Mouse (Mus musculus) cerebellum, adult 9-10 months (tissue): ENCODE data around the gene Klk1b5.

Experiments
- DNase-seq: peaks from one replicate; pipeline ENCODE4 v3.0.0; 2022

Gene Klk1b5

GRCm38 (mm10) chr7:44254930-44255329 lies 39.2 kb downstream of the Klk1b5 start:
- DNase-seq: no peak

DNA sequence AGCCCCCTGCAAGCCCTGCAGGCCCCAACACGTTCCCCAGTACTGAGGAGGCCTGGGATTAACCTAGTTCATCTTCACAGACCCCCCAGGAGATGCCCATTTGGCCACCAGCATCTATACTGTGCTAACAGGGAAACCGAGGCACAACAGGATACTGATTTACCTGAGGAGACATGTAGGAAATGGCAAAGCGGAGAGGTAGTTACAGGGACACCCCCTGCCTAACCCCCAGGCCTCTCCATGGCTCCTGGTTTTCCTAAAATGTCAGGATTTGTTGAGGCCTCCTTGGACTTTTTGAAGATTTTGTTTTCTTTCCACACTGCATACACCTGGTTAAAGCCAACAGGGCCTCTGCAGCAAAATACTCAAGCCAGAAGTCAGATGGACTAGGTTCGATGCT lies 41.5 kb downstream of the Klk1b5 start, which contains the start of gene Acp4:
Acp4 (minus strand) TSS at position 101 of the 400 bp plus-strand sequence.
- no peak for DNase-seq

- no peak for DNase-seq
Observed at GRCm38 (mm10) chr7:44260410-44260809, 44.7 kb downstream of the Klk1b5 start.

GRCm38 (mm10) chr7:44261147-44261546 lies 45.4 kb downstream of the Klk1b5 start, which contains the start of gene Gm15517:
TSS of gene Gm15517 (plus strand) at chr7:44261447.
- DNase-seq: no peak

GRCm38 (mm10) chr7:44262791-44263643 lies 47.3 kb downstream of the Klk1b5 start:
- peak; percentile 99 for DNase-seq

DNA sequence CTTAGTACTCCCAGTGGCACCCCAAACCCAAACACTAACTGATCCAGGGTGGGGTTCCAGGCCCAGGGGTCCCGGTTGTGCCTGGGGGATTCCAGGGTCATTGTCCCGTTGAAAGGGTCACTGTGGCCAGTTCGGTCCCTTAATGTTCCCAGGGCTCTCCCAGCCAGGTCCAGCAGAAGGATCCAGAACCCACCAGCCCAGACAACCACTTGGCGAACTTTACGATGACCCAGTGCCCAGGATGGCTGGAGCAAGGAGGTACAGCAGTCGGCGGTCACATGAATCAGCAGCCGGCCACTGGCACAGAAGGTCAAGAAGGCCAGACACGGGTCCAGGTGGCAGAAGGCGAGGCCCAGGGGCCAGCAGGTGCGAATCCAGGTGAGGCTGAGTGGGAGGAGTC lies 52.4 kb downstream of the Klk1b5 start:
- no peak for DNase-seq

- DNase-seq: no peak
Observed at GRCm38 (mm10) chr7:44269397-44269796, 53.7 kb downstream of the Klk1b5 start.
